ENCODE assay signal across 28 mouse cellular contexts in the genomic region with DNA sequence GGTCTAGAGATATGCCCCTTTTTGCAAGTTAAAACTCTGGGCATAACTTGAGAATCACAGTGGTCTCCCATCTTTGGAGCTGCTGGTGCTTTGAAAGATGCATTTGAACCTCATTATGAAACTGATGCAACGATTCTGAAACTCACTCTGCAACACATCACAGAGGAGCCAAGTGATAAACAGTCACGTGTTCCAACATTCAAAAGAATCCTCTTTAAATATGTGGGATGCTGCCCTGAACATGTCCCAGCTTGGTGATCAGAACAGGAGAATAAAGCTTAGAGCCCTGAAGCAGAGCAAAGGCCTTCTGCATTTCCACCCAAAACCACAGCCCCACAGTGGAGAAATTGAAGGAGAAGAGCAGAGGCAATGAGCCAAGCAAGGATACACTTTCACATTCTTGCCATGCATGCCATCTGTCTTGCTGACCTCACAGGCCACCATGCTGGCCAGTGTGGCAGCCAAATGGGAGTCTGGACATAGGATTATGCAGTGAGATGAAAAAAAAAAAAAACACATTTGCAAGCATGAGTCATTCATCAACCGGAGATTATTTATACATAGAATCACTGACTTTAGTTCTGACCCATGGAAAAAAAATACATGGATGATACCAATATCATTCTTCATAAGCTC.
DNase-seq lines count a peak whose midpoint lies in the region; ATAC-seq and TF ChIP-seq lines count a peak whose summit lies in the region.
"Had no signal": no experiment of that assay in that cellular context is flagged by ENCODE, and none has a peak within 500 bp of the region (broad histone marks: within the 10 kb centered on the region; RNA-seq: fewer than 3 reads in every experiment).

No protein-coding gene starts in this region.

- no peak overlapping the region for H3K4me3 ChIP-seq in hindbrain, postnatal 0 days (ENCODE audit: low read length)
- no peak overlapping the region for H3K4me3 ChIP-seq in hindbrain, embryonic 11.5 days (ENCODE audit: low read depth, low read length)
- H3K4me3 ChIP-seq in embryonic fibroblast, embryonic 13.5 days (ENCODE audit: insufficient read depth, low read length): no peak overlapping the region
- H3K4me3 ChIP-seq: embryonic facial prominence, embryonic 13.5 days; heart, embryonic 12.5 days; hindbrain, embryonic 10.5 days; kidney, embryonic 15.5 days; liver, embryonic 13.5 days; megakaryocyte, embryonic 14.5 days; midbrain, embryonic 13.5 days; neural tube, embryonic 13.5 days had no signal

- TF ChIP-seq POLR2A in embryonic fibroblast, embryonic 13.5 days (IDR thresholded peaks at IDR 0.05; ENCODE audit: low read depth, low read length): no peak

- H3K27me3 ChIP-seq in hindbrain, postnatal 0 days (ENCODE audit: insufficient read depth, low read length): no peaks in the 10 kb centered on the region
- H3K27me3 ChIP-seq in hindbrain, embryonic 11.5 days (ENCODE audit: control insufficient read depth, insufficient read depth, low read length): no peaks in the 10 kb centered on the region
- H3K27me3 ChIP-seq: embryonic facial prominence, embryonic 13.5 days; heart, embryonic 12.5 days; kidney, embryonic 15.5 days; liver, embryonic 13.5 days; megakaryocyte, embryonic 14.5 days; midbrain, embryonic 13.5 days; neural tube, embryonic 13.5 days had no signal

- no peak overlapping the region for H3K27ac ChIP-seq in hindbrain, postnatal 0 days
- no peak overlapping the region for H3K27ac ChIP-seq in hindbrain, embryonic 11.5 days (ENCODE audit: low read depth, low read length)
- H3K27ac ChIP-seq in embryonic fibroblast, embryonic 13.5 days (ENCODE audit: insufficient read depth, low read length): peak overlapping the region; percentile 94
- H3K27ac ChIP-seq: embryonic facial prominence, embryonic 13.5 days; hindbrain, embryonic 10.5 days; kidney, embryonic 15.5 days; liver, embryonic 13.5 days; midbrain, embryonic 13.5 days; neural tube, embryonic 13.5 days had no signal

- peak; percentile 58 for DNase-seq in hindbrain, postnatal 0 days (ENCODE audit: low spot score)
- DNase-seq in hindbrain, embryonic 11.5 days (ENCODE audit: low spot score): no peak
- DNase-seq in cerebellum, adult 9-10 months: peak; percentile 94
- DNase-seq in layer of hippocampus, adult 8-10 months (ENCODE audit: low spot score in 2 of 2): no peak
- DNase-seq in retina, embryonic 14.5 days (ENCODE audit: low spot score): no peak
- no peak for DNase-seq in right cerebral cortex, postnatal 14 days
- DNase-seq: adrenal gland, postnatal 10 days; embryo, embryonic 11 days; gastrocnemius, postnatal 25 days; heart, adult 18-20 months; heart, postnatal 10 days; kidney, adult 11 months; kidney, postnatal 36 days; liver, embryonic 13.5 days; lung, embryonic 14.5 days; lung, postnatal 36 days; right cerebral cortex, postnatal 25 days had no signal

- H3K9me3 ChIP-seq in hindbrain, postnatal 0 days (ENCODE audit: low read length): no peaks in the 10 kb centered on the region
- no peaks in the 10 kb centered on the region for H3K9me3 ChIP-seq in hindbrain, embryonic 11.5 days (ENCODE audit: control insufficient read depth, low read length)
- H3K9me3 ChIP-seq: embryonic facial prominence, embryonic 13.5 days; heart, embryonic 12.5 days; hindbrain, embryonic 10.5 days; kidney, embryonic 15.5 days; liver, embryonic 13.5 days; midbrain, embryonic 13.5 days; neural tube, embryonic 13.5 days had no signal

- no peak overlapping the region for H3K9ac ChIP-seq in hindbrain, postnatal 0 days (replicated peaks; ENCODE audit: low read length)
- no peak overlapping the region for H3K9ac ChIP-seq in hindbrain, embryonic 11.5 days (ENCODE audit: low read depth, low read length)
- H3K9ac ChIP-seq: embryonic facial prominence, embryonic 13.5 days; heart, embryonic 12.5 days; kidney, embryonic 15.5 days; liver, embryonic 13.5 days; lung, embryonic 14.5 days; midbrain, embryonic 13.5 days; neural tube, embryonic 13.5 days had no signal

- H3K36me3 ChIP-seq in hindbrain, postnatal 0 days (ENCODE audit: insufficient read depth, low read length): no peaks in the 10 kb centered on the region
- no peaks in the 10 kb centered on the region for H3K36me3 ChIP-seq in hindbrain, embryonic 11.5 days (ENCODE audit: control insufficient read depth, insufficient read depth, low read length)
- H3K36me3 ChIP-seq: embryonic facial prominence, embryonic 13.5 days; heart, embryonic 12.5 days; hindbrain, embryonic 10.5 days; kidney, embryonic 15.5 days; liver, embryonic 13.5 days; midbrain, embryonic 13.5 days; neural tube, embryonic 13.5 days had no signal

- no peaks in the 10 kb centered on the region for H3K4me1 ChIP-seq in hindbrain, postnatal 0 days (ENCODE audit: insufficient read depth, low read length)
- no peaks in the 10 kb centered on the region for H3K4me1 ChIP-seq in hindbrain, embryonic 11.5 days (replicated peaks; ENCODE audit: control insufficient read depth, insufficient read depth, low read length)
- 0 out of 2 replicates have a peak, but pooled peaks cover 3% of the 10 kb centered on the region for H3K4me1 ChIP-seq in embryonic fibroblast, embryonic 13.5 days (ENCODE audit: control insufficient read depth, insufficient read depth, low read length)
- H3K4me1 ChIP-seq: embryonic facial prominence, embryonic 13.5 days; heart, embryonic 12.5 days; hindbrain, embryonic 10.5 days; kidney, embryonic 15.5 days; liver, embryonic 13.5 days; megakaryocyte, embryonic 14.5 days; midbrain, embryonic 13.5 days; neural tube, embryonic 13.5 days had no signal

- no peak for TF ChIP-seq CTCF in hindbrain, postnatal 0 days (IDR thresholded peaks at IDR 0.05; ENCODE audit: low read depth)
- no peak for TF ChIP-seq CTCF in embryonic fibroblast, embryonic 13.5 days (IDR thresholded peaks at IDR 0.05; ENCODE audit: borderline replicate concordance, insufficient read depth, low read length)

- WGBS in hindbrain, postnatal 0 days: 74% methylated on average over 3 of the region's 3 CpGs
- 91% methylated on average over 3 of the region's 3 CpGs for WGBS in hindbrain, embryonic 11.5 days

- no peak overlapping the region for H3K4me2 ChIP-seq in hindbrain, postnatal 0 days (ENCODE audit: low read depth, low read length)
- H3K4me2 ChIP-seq in hindbrain, embryonic 11.5 days (replicated peaks; ENCODE audit: low read depth, low read length): no peak overlapping the region
- H3K4me2 ChIP-seq: embryonic facial prominence, embryonic 13.5 days; heart, embryonic 12.5 days; kidney, embryonic 15.5 days; liver, embryonic 13.5 days; lung, embryonic 14.5 days; midbrain, embryonic 13.5 days; neural tube, embryonic 13.5 days had no signal

- no peak for ATAC-seq in hindbrain, postnatal 0 days
- no peak for ATAC-seq in hindbrain, embryonic 11.5 days (ENCODE audit: low FRiP score)
- peak; percentile 89 for ATAC-seq in cerebellum, adult (ENCODE audit: insufficient number of reproducible peaks, low FRiP score, low TSS enrichment)
- ATAC-seq: CD4-positive, CD25-positive, alpha-beta regulatory T cell, adult 4 months; forebrain, embryonic 14.5 days; midbrain, embryonic 13.5 days had no signal

Comparison
In these comparisons a context has a peak if more than half of its experiments do, and no peak if none do; other contexts are left out.
1. DNase-seq: peak in hindbrain, postnatal 0 days (single experiment) and cerebellum, adult 9-10 months (single experiment); none in hindbrain, embryonic 11.5 days (single experiment), layer of hippocampus, adult 8-10 months (0 of 2), retina, embryonic 14.5 days (single experiment) and right cerebral cortex, postnatal 14 days (single experiment).